Comparison of ENCODE assay signal across 26 mouse cellular contexts in genomic region chr6:97269596-97269995, GRCm38 (mm10). TPM values are rescaled to one million over a fixed set of nuclear protein-coding genes. Genes with fewer than 3 reads are reported as not detected.
DNase-seq lines count a peak whose midpoint lies in the region; ATAC-seq and TF ChIP-seq lines count a peak whose summit lies in the region.
"Had no signal": no experiment of that assay in that cellular context is flagged by ENCODE, and none has a peak within 500 bp of the region (broad histone marks: within the 10 kb centered on the region; RNA-seq: fewer than 3 reads in every experiment).

No protein-coding gene starts in this region.

- no peaks in the 10 kb centered on the region for H3K79me2 ChIP-seq in liver, adult 2 months (ENCODE audit: control insufficient read depth, insufficient read depth, low read length)

- ATAC-seq in embryonic facial prominence, embryonic 14.5 days (ENCODE audit: low read depth) = peak; percentile 47; the same call in 1 of the 2 replicates
- ATAC-seq in liver, embryonic 12.5 days = no peak
- ATAC-seq in liver, postnatal 0 days = peak; percentile 79
- ATAC-seq: activated CD4-positive, CD25-positive, alpha-beta regulatory T cell, adult 4 months; CD4-positive, CD25-positive, alpha-beta regulatory T cell, adult 4 months; forebrain, embryonic 13.5 days; forebrain, embryonic 15.5 days; Patski had no signal

- no peaks in the 10 kb centered on the region for H3K4me1 ChIP-seq in embryonic facial prominence, embryonic 14.5 days (ENCODE audit: control insufficient read depth, insufficient read depth, low read length)
- peaks cover 4% of the 10 kb centered on the region; the same call in 1 of the 2 replicates for H3K4me1 ChIP-seq in embryonic facial prominence, embryonic 10.5 days
- H3K4me1 ChIP-seq in liver, adult 2 months (ENCODE audit: control insufficient read depth, insufficient read depth, low read length) = peaks cover 23% of the 10 kb centered on the region
- no peaks in the 10 kb centered on the region for H3K4me1 ChIP-seq in liver, embryonic 12.5 days
- H3K4me1 ChIP-seq in liver, postnatal 0 days (ENCODE audit: insufficient read depth) = no peaks in the 10 kb centered on the region
- H3K4me1 ChIP-seq: embryonic facial prominence, embryonic 13.5 days; forebrain, embryonic 15.5 days had no signal

- no peak overlapping the region for H3K27ac ChIP-seq in embryonic facial prominence, embryonic 14.5 days (replicated peaks; ENCODE audit: low read depth, low read length)
- H3K27ac ChIP-seq in embryonic facial prominence, embryonic 10.5 days (replicated peaks) = no peak overlapping the region
- H3K27ac ChIP-seq in liver, adult 2 months (replicated peaks; ENCODE audit: insufficient read depth, low read depth, low read length) = peak overlapping the region; percentile 96
- H3K27ac ChIP-seq in liver, embryonic 12.5 days = no peak overlapping the region
- peak overlapping the region; percentile 91 for H3K27ac ChIP-seq in liver, postnatal 0 days (ENCODE audit: low read depth)
- H3K27ac ChIP-seq: embryonic facial prominence, embryonic 13.5 days; forebrain, embryonic 13.5 days; forebrain, embryonic 15.5 days had no signal

- TF ChIP-seq EP300 in liver, postnatal 0 days (IDR thresholded peaks at IDR 0.05; ENCODE audit: low read depth) = peak; percentile 80

- H3K4me2 ChIP-seq in embryonic facial prominence, embryonic 14.5 days (ENCODE audit: low read depth, low read length) = no peak overlapping the region
- no peak overlapping the region for H3K4me2 ChIP-seq in liver, embryonic 12.5 days
- H3K4me2 ChIP-seq in liver, postnatal 0 days (ENCODE audit: low read depth, low read length) = no peak overlapping the region
- H3K4me2 ChIP-seq: embryonic facial prominence, embryonic 13.5 days; forebrain, embryonic 13.5 days; forebrain, embryonic 15.5 days had no signal

- TF ChIP-seq POLR2A in liver, adult 2 months (IDR thresholded peaks at IDR 0.05; ENCODE audit: extremely low read depth, insufficient read depth, low read length) = no peak

- no peak overlapping the region for H3K9ac ChIP-seq in embryonic facial prominence, embryonic 14.5 days (ENCODE audit: low read depth, low read length)
- H3K9ac ChIP-seq in liver, adult 2 months (ENCODE audit: low read depth, low read length) = no peak overlapping the region
- H3K9ac ChIP-seq in liver, embryonic 12.5 days = no peak overlapping the region
- no peak overlapping the region for H3K9ac ChIP-seq in liver, postnatal 0 days (replicated peaks)
- H3K9ac ChIP-seq: embryonic facial prominence, embryonic 13.5 days; forebrain, embryonic 13.5 days; forebrain, embryonic 15.5 days had no signal

- intact Hi-C loops in heart, postnatal 14 days (cut with DNase I) = no loop called here

- no peaks in the 10 kb centered on the region for H3K36me3 ChIP-seq in embryonic facial prominence, embryonic 14.5 days (ENCODE audit: control insufficient read depth, insufficient read depth, low read length)
- no peaks in the 10 kb centered on the region for H3K36me3 ChIP-seq in embryonic facial prominence, embryonic 10.5 days (replicated peaks)
- H3K36me3 ChIP-seq in liver, adult 2 months (ENCODE audit: control insufficient read depth, insufficient read depth, low read length) = no peaks in the 10 kb centered on the region
- no peaks in the 10 kb centered on the region for H3K36me3 ChIP-seq in liver, embryonic 12.5 days
- H3K36me3 ChIP-seq in liver, postnatal 0 days (replicated peaks; ENCODE audit: insufficient read depth, low read length) = no peaks in the 10 kb centered on the region
- H3K36me3 ChIP-seq: embryonic facial prominence, embryonic 13.5 days; forebrain, embryonic 15.5 days; G1E had no signal

- H3K27me3 ChIP-seq in embryonic facial prominence, embryonic 14.5 days (replicated peaks; ENCODE audit: control insufficient read depth, insufficient read depth, low read length) = no peaks in the 10 kb centered on the region
- H3K27me3 ChIP-seq in embryonic facial prominence, embryonic 10.5 days (replicated peaks; ENCODE audit: low read depth, poor library complexity, severe bottlenecking) = no peaks in the 10 kb centered on the region
- no peaks in the 10 kb centered on the region for H3K27me3 ChIP-seq in liver, adult 2 months (ENCODE audit: control insufficient read depth, insufficient read depth, low read length)
- no peaks in the 10 kb centered on the region for H3K27me3 ChIP-seq in liver, embryonic 12.5 days (replicated peaks)
- no peaks in the 10 kb centered on the region for H3K27me3 ChIP-seq in liver, postnatal 0 days (ENCODE audit: insufficient read depth, low read length)
- H3K27me3 ChIP-seq: CH12.LX; forebrain, embryonic 13.5 days; forebrain, embryonic 15.5 days; Patski had no signal

- no peaks in the 10 kb centered on the region for H3K9me3 ChIP-seq in embryonic facial prominence, embryonic 14.5 days (ENCODE audit: control insufficient read depth, low read length)
- H3K9me3 ChIP-seq in embryonic facial prominence, embryonic 10.5 days = no peaks in the 10 kb centered on the region
- H3K9me3 ChIP-seq in liver, embryonic 12.5 days (replicated peaks) = no peaks in the 10 kb centered on the region
- no peaks in the 10 kb centered on the region for H3K9me3 ChIP-seq in liver, postnatal 0 days (ENCODE audit: low read length)
- H3K9me3 ChIP-seq: embryonic facial prominence, embryonic 13.5 days; forebrain, embryonic 13.5 days; forebrain, embryonic 15.5 days; G1E had no signal

- 76% methylated on average over 11 of the region's 11 CpGs for WGBS in embryonic facial prominence, embryonic 14.5 days
- 78% methylated on average over 11 of the region's 11 CpGs for WGBS in embryonic facial prominence, embryonic 10.5 days
- WGBS in liver, adult 2 months = 24% methylated on average over 11 of the region's 11 CpGs
- WGBS in liver, embryonic 12.5 days (ENCODE audit: insufficient replicate concordance) = 76% methylated on average over 11 of the region's 11 CpGs
- WGBS in liver, postnatal 0 days (ENCODE audit: insufficient replicate concordance) = 61% methylated on average over 11 of the region's 11 CpGs

- no peak for TF ChIP-seq CTCF in liver, adult 2 months (IDR thresholded peaks at IDR 0.05; ENCODE audit: low read depth, low read length)
- no peak for TF ChIP-seq CTCF in liver, postnatal 0 days (IDR thresholded peaks at IDR 0.05; ENCODE audit: low read depth)

- DNase-seq in embryonic facial prominence, embryonic 14.5 days (ENCODE audit: low spot score) = no peak
- DNase-seq in embryonic facial prominence, embryonic 10.5 days (ENCODE audit: low spot score) = no peak
- peak; percentile 84 for DNase-seq in heart, adult 11 months
- DNase-seq in heart, postnatal 14 days = no peak
- DNase-seq in liver, adult 2 months (ENCODE audit: extremely low read depth, low read depth, low spot score) = peak; percentile 100
- peak; percentile 49 for DNase-seq in liver, postnatal 0 days
- DNase-seq in liver = no peak
- DNase-seq: adrenal gland, adult 8-10 months; adrenal gland, postnatal 14 days; adrenal gland, postnatal 36 days; B cell, adult 2 months; cerebellum, adult 11-12 months; cerebellum, adult 2 months; cerebellum, adult 9-10 months; cerebellum, postnatal 10 days; cerebellum, postnatal 25 days had no signal

- H3K4me3 ChIP-seq in embryonic facial prominence, embryonic 14.5 days (ENCODE audit: low read depth, low read length) = no peak overlapping the region
- H3K4me3 ChIP-seq in embryonic facial prominence, embryonic 10.5 days = no peak overlapping the region
- no peak overlapping the region for H3K4me3 ChIP-seq in liver, adult 2 months (ENCODE audit: insufficient read depth, low read depth, low read length)
- no peak overlapping the region for H3K4me3 ChIP-seq in liver, embryonic 12.5 days
- H3K4me3 ChIP-seq in liver, postnatal 0 days (ENCODE audit: low read depth, low read length) = no peak overlapping the region
- H3K4me3 ChIP-seq: embryonic facial prominence, embryonic 13.5 days; forebrain, embryonic 13.5 days; forebrain, embryonic 15.5 days had no signal

RNA-seq across cellular contexts. Expression of gene Lmod3, which starts 17.0 kb away (rescaled TPM):
- polyA plus RNA-seq in embryonic facial prominence, embryonic 14.5 days (2014; fragmentation: Nextera tagmentation; extraction: Ambion mirVana) = 17.1 and 21.6 TPM in 2 replicates
- not detected in 2 replicates for polyA plus RNA-seq in embryonic facial prominence, embryonic 10.5 days (2016; fragmentation: Nextera tagmentation; extraction: Ambion mirVana)
- total RNA-seq in heart, postnatal 14 days (2021) = 10 to 100 TPM; 50.2 to 55.6 TPM
- 0.27 and 0.28 TPM in 2 replicates for total RNA-seq in liver, adult 2 months (2014; rRNA removed)
- 0.04 and 0.07 TPM in 2 replicates for polyA plus RNA-seq in liver, adult 2 months (2012; rRNA removed)
- polyA plus RNA-seq in liver, embryonic 12.5 days (2016; fragmentation: Nextera tagmentation; extraction: Ambion mirVana) = 0.05 and 0.10 TPM in 2 replicates
- polyA plus RNA-seq in liver, postnatal 0 days (2015; fragmentation: Nextera tagmentation; extraction: Ambion mirVana) = 0.11 and 0.77 TPM in 2 replicates
- total RNA-seq: adrenal gland, postnatal 14 days; adrenal gland, postnatal 36 days; CH12.LX had no signal
- polyA plus RNA-seq: activated CD4-positive, CD25-positive, alpha-beta regulatory T cell, adult 4 months; forebrain, embryonic 11.5 days; forebrain, embryonic 13.5 days; G1E; Patski had no signal

RNA-seq across cellular contexts. Expression of gene Arl6ip5, which starts 59.1 kb away (rescaled TPM):
- polyA plus RNA-seq in embryonic facial prominence, embryonic 14.5 days (2014; fragmentation: Nextera tagmentation; extraction: Ambion mirVana) = 78.1 and 78.3 TPM in 2 replicates
- 30.0 and 34.7 TPM in 2 replicates for polyA plus RNA-seq in embryonic facial prominence, embryonic 10.5 days (2016; fragmentation: Nextera tagmentation; extraction: Ambion mirVana)
- 100 to 1,000 TPM; 103 to 110 TPM for total RNA-seq in heart, postnatal 14 days (2021)
- total RNA-seq in liver, adult 2 months (2014; rRNA removed) = 27.8 and 28.7 TPM in 2 replicates
- 25.3 and 28.6 TPM in 2 replicates for polyA plus RNA-seq in liver, adult 2 months (2012; rRNA removed)
- 35.3 and 36.6 TPM in 2 replicates for polyA plus RNA-seq in liver, embryonic 12.5 days (2016; fragmentation: Nextera tagmentation; extraction: Ambion mirVana)
- 25.5 and 27.1 TPM in 2 replicates for polyA plus RNA-seq in liver, postnatal 0 days (2015; fragmentation: Nextera tagmentation; extraction: Ambion mirVana)

Comparison
In these comparisons a context has a peak if more than half of its experiments do, and no peak if none do; other contexts are left out.
1. DNase-seq: peak in heart, adult 11 months (single experiment), liver, adult 2 months (single experiment) and liver, postnatal 0 days (single experiment); none in embryonic facial prominence, embryonic 14.5 days (single experiment), embryonic facial prominence, embryonic 10.5 days (single experiment), heart, postnatal 14 days (0 of 2) and liver (single experiment).
2. H3K27ac ChIP-seq: peak in liver, adult 2 months (single experiment) and liver, postnatal 0 days (single experiment); none in embryonic facial prominence, embryonic 14.5 days (single experiment), embryonic facial prominence, embryonic 10.5 days (single experiment) and liver, embryonic 12.5 days (single experiment).
3. RNA of gene Lmod3, which starts 17.0 kb away (polyA plus RNA-seq): 17.1 to 21.6 TPM in embryonic facial prominence, embryonic 14.5 days; 0.11 to 0.77 TPM in liver, postnatal 0 days, 0.04 to 0.07 TPM in liver, adult 2 months, 0.05 to 0.10 TPM in liver, embryonic 12.5 days and not detected in embryonic facial prominence, embryonic 10.5 days; every median in the first group is over 10 times any median in the second.